Mouse (Mus musculus): ENCODE data around the gene Trio. TPM values are rescaled to one million over a fixed set of nuclear protein-coding genes. Genes with fewer than 3 reads are reported as not detected.

Trio gene
- polyA plus RNA-seq, 1 experiment = 12.0 TPM

- 77% methylated on average over 11 of the region's 11 CpGs for WGBS
Measured at GRCm38 (mm10) chr15:27821651-27822364, 203.8 kb downstream of the Trio start.

DNA sequence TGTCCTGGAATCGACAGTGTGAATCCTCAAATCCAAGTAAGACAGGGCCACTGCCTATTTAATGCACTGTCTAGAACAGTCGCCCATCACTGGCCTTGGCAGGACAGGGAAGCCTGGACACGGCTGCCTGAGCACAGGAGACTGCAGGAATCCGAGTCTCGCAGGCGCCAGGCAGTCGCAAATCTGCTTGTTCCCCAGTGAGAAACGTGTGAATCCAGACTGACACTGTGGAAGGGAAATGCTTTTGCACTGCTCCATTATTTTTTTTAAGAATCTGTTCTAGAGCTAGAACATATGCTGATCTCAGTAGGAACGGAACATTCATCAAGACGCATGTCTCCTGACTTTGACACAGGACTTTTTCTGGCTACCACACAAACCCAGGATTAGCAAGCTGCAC, 208.6 kb downstream of the Trio start:
- no peak for DNase-seq (ENCODE audit: low read depth, low spot score)
- 85% methylated on average over 10 of the region's 10 CpGs for WGBS

More at GRCm38 (mm10) chr15:27821651-27822364, 203.8 kb downstream of the Trio start:
- no peak for DNase-seq (ENCODE audit: low read depth, low spot score)

DNA sequence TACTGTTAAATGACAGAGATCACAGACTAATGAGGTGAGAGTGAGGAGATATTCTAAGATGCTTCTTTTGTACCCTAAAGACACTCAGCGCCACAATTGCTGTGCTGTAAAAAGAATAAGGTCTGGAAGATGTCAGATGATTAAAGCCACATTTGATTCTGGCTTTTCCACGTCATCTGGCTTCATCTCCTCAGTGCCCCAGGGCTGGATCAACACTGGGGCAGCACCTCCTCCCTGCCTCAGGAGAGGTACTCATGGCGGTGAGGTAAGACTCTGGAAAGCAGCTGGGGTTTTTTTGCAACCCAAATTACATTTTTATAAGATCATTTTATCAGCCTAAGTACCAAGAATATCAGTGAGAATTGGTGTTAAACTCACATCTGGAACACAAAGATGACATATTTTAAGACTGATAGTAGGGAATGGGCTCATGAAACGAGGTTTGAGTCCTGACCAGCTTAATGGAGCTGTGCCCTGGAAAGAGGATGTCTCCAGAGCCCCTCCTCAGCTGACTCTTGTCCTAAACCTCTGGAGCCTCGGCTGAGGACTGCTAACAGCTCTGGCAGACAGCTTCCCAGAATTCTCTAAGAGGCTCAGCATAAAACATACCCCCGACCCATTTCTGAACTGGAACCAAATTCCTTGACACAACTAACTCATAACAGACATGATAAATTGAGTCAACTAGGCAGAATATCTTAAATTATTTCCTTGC, 210.8 kb downstream of the Trio start:
- 78% methylated on average over 6 of the region's 6 CpGs for WGBS
- DNase-seq (ENCODE audit: low read depth, low spot score) = no peak

DNA sequence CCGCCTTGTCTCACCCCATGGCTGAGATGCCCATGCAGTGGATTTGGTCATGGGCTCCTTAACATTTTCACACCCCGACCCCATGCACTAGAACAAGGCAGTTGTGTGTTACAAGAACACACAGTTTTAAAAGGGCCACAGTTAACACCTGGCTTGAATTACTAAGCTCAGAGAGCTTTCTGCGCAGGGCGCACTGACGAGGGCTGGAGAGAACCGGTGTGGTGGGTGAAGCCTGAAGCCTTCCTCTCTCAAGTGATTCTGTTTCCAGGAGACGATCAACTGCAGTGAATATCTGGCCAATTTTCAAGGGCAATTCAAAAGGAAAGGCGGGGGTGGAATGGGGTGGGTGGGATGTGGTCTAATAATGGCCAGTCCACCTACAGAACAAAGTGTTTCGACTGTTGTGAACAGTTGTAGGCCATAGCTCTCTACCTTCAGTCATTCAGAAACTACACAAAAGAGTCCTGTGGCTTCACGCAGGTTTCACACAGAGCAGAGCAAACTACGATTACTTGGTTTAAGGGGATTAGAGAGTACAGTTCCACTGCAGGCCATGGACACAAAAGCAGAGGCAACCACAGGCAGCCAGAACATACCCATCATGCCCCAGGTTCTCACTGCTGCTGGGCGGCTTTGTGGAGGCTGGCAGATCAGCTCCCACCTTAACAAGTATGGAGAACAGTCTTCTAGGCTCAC, 214.7 kb downstream of the Trio start:
- no peak for DNase-seq (ENCODE audit: low read depth, low spot score)
- 87% methylated on average over 12 of the region's 12 CpGs for WGBS

- no peak for DNase-seq (ENCODE audit: low read depth, low spot score)
- WGBS = 56% methylated on average over 7 of the region's 7 CpGs
Measured at GRCm38 (mm10) chr15:27810262-27810661, 215.4 kb downstream of the Trio start.

DNA sequence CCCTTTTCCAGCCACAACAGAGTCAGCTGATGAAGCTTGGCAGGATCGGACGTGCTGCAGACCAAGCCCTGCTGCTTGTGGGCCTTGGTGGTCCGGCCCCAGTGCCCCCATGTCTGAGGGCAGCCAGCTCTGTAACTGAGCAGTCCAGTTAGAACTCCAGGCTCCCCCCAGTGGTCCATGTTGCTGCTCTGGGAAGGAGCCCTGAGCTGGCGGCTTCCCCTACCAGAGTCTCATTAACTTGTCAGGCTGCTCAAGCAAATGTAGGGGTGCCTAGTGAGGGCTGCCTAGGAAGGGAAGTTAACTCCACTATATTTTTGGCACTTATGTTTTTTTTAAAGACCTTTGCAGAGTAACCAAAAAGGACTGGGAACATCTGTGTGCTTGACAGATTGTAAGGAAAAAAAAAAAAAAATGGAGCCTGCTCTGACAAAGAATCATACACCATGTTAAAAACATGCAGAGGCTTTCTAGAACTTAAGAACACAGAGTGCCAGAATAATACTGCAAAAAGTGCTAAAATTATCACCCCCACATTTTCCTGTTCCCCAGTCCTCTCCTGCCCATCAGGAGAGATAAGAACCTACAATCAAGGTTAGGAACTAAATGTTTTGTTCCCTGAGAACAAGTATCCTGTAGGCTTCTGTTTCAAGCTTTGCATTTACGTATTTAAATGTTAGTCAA, 216.9 kb downstream of the Trio start:
- WGBS = 76% methylated on average over 5 of the region's 5 CpGs
- no peak for DNase-seq (ENCODE audit: low read depth, low spot score)

- 70% methylated on average over 10 of the region's 10 CpGs for WGBS
- DNase-seq (ENCODE audit: low read depth, low spot score) = no peak
Measured at GRCm38 (mm10) chr15:27806219-27806618, 219.4 kb downstream of the Trio start.

- 81% methylated on average over 16 of the region's 16 CpGs for WGBS
- no peak for DNase-seq (ENCODE audit: low read depth, low spot score)
Measured at GRCm38 (mm10) chr15:27805654-27806053, 220.0 kb downstream of the Trio start.

- DNase-seq (ENCODE audit: low read depth, low spot score) = no peak
- WGBS = 88% methylated on average over 14 of the region's 14 CpGs
Measured at GRCm38 (mm10) chr15:27804447-27804846, 221.2 kb downstream of the Trio start.

- WGBS = 81% methylated on average over 18 of the region's 18 CpGs
- no peak for DNase-seq (ENCODE audit: low read depth, low spot score)
Measured at GRCm38 (mm10) chr15:27803568-27804345, 221.9 kb downstream of the Trio start.

DNA sequence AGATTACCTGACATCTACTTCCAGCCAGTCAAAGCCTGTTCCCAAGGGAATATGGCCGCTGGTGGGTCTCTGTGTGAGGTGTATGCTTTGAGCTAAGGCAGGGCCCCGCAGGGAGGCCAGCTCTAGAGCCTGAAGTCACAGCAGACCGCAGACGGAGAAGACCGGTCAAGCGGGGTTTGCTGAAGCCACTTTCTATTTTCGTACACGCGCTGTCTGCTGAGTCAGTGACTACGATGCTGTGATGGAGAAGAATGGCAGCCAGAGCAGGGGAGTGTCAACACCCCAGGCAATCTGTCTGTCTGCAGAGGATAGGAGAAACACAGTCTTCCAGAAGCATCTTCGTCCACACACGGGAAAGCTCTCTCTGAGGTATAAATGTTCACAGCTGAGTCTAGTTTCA, 223.4 kb downstream of the Trio start:
- WGBS = 72% methylated on average over 12 of the region's 12 CpGs

GRCm38 (mm10) chr15:27801177-27801576, 224.5 kb downstream of the Trio start:
- DNase-seq (ENCODE audit: low read depth, low spot score) = no peak
- WGBS = 62% methylated on average over 4 of the region's 4 CpGs

More for the DNA sequence above, 223.4 kb downstream of the Trio start:
- no peak for DNase-seq (ENCODE audit: low read depth, low spot score)

- no peak for DNase-seq (ENCODE audit: low read depth, low spot score)
- WGBS = 84% methylated on average over 20 of the region's 20 CpGs
Measured at GRCm38 (mm10) chr15:27797480-27798155, 228.0 kb downstream of the Trio start.

GRCm38 (mm10) chr15:27796868-27797222, 228.8 kb downstream of the Trio start:
- WGBS = 80% methylated on average over 7 of the region's 7 CpGs
- no peak for DNase-seq (ENCODE audit: low read depth, low spot score)

DNA sequence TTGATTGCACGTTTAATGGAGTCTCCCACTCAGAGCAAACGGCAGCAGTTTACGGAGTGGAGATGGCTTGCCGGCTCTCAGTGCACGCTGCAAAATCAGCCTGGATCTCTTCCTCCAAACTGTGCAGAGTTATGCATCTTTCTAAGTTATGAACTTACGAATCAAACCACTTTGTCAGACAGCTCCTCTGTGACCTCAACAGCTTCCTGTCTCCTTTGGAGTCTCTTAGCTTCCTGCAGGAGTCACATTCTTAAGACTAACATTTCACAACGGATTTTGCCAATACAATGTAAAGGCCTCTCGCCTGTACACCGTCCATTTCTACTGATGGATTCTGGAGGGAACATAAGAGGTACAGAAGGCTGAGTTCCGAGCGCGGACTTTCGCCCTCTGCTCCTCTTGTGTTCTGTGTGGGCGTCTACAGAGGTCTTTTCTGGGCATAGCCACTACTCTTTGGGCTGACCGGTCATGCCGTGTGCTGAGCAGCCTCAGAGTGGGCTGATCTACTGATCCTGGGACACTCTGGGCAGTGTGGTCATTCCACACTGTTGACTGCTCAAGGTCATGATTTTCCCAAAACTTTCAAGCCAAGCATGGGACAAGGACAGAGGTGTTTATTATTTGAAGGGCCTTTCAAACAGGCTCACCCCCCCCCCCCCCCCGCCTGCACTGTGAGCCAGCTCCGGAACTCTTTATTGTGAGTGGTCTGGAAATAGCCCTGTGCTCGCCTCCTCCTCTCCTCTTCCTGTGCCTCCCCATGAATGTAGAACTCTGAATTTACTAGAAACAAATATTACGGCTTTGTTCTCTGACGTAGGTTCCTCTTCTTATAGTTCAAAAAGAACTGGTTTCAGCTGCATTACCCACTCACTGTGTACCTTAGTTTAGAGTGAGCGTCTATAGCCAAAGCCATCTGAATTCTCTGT, 229.4 kb downstream of the Trio start:
- WGBS = 67% methylated on average over 22 of the region's 22 CpGs
- no peak for DNase-seq (ENCODE audit: low read depth, low spot score)

GRCm38 (mm10) chr15:27793284-27793683, 232.4 kb downstream of the Trio start:
- WGBS = 84% methylated on average over 6 of the region's 6 CpGs
- DNase-seq (ENCODE audit: low read depth, low spot score) = no peak

DNA sequence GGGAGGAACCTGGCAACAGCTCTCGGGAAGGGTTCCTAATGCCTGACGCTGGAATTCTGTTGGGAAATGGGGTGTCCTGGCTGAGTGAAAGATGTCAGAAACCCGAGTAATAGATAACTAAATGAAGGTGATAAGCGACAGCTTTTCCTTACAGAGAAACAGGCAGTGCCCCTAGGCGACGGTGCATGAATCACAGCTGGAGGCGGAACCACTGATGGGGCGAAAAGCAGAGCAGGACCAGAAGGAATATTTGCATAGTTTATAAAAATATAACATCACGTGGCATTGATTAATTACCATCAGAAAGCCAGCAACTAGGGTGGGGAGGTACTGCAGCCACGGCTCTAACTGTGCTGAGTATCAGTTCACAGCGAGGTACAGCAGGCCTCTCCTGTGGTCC, 233.2 kb downstream of the Trio start:
- 74% methylated on average over 11 of the region's 11 CpGs for WGBS
- no peak for DNase-seq (ENCODE audit: low read depth, low spot score)

- 81% methylated on average over 5 of the region's 5 CpGs for WGBS
- no peak for DNase-seq (ENCODE audit: low read depth, low spot score)
Measured at GRCm38 (mm10) chr15:27791141-27791540, 234.5 kb downstream of the Trio start.

Measured in large intestine, adult 2 months (tissue).